Mouse (Mus musculus) brain, embryonic 18.5 days (tissue): ENCODE measurements around the gene Fkbp9.
"Not testable (repeated sequence)": the region's sequence is repeated elsewhere in the genome, so short reads cannot be mapped to it uniquely, and the experiment has no call there.

Experiments used
- DNase-seq: peaks from one replicate; pipeline ENCODE4 v3.0.0-alpha.2; 2012; ENCODE audit warnings: low read depth, low spot score

Fkbp9 gene

GRCm38 (mm10) chr6:56837621-56838020, 5.8 kb downstream of the Fkbp9 start:
- DNase-seq = no peak

DNA sequence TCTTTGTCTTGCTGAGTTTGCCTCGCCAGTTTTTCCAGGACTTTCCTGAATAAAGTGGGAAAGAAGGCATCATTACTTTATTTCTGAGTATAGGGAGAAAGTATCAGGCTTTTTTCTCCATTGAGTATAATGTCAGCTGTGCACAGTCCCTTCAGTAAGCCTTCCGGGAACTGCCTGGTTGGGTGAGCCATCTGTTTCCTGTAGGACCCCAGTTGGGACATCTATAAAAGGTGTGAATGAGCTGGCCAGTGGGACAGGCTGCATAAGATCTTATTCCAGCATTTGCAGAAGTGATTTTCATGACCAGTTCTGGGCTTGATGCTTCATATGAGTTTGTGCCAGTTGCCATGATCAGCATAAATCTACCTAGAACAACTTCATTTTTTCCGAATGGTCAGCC, 11.4 kb downstream of the Fkbp9 start:
- DNase-seq = no peak

DNA sequence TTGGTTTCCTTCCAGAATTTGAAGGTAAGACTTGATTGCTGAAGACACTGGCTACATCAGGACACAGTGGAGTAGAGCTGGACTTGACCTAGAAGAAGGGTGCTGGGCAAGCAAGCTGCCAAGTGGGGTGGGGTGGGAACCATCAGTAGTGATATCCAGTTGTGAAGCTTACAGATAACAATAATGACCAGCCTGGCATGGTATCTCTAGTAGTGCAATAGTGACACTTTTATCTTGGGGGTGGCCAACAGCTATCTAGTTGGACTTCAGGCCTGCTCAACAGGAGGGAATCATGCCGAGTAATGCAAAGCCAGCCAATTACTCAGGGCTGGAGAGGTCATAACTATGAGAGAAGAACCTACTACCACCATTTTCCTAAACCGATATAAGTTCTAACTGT, 12.5 kb downstream of the Fkbp9 start:
- DNase-seq = no peak

DNA sequence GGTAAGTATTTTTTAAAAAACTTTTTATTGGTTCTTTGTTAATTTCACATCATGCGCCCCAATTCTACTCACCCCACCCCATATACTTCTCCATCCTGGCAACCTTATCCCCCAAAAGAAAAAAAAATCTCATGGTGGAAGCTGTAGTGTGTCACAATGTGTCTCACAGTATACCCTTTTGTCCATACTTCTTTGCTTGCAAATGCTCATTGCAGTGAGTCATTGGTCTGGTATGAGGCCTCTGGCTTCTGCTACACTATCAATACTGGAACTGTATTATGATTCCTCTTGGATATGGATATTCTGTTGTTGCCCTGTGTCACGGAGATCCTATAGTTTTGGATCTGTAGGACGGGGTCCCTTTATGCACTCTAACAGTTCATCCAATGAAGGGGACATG, 17.1 kb downstream of the Fkbp9 start:
- DNase-seq = no peak

DNA sequence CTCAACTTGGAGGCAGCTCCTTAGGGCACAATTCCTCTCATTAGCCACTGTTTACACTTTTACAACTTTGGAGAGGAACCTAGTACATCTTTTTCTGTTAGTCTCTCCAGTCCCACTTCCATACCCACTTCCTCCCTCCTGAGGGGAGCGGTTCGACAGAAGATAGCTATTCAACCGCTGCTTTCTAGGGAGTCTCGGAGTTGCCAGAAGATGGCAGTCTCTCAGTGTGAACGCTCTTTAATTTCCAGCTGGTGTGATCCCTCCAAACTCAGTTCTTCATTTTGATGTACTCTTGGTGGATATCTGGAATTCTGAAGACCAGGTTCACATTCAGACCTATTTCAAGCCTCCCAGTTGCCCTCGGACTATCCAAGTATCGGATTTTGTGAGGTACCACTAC, 18.5 kb downstream of the Fkbp9 start:
- DNase-seq = no peak

GRCm38 (mm10) chr6:56854803-56855202, 22.9 kb downstream of the Fkbp9 start:
- DNase-seq = no peak

DNA sequence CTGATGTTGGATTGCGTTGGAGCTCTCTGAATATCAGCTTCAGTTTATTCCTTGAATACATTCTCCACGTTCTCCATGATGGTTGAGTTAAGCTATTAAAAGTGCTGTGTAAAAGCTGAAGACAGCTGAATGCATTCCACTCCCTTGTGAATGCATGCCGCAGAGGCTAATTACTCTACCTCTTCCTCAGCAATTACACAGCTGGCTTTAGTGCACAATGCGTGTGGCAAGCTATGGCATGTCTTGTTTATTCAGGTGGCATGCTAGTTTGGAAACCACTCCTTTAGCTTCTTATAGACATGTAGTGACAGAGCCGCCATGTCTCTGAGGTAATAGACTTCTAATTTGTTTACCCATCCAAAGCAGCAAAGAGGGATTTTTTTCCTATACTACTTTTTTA, 24.9 kb downstream of the Fkbp9 start:
- DNase-seq = no peak

DNA sequence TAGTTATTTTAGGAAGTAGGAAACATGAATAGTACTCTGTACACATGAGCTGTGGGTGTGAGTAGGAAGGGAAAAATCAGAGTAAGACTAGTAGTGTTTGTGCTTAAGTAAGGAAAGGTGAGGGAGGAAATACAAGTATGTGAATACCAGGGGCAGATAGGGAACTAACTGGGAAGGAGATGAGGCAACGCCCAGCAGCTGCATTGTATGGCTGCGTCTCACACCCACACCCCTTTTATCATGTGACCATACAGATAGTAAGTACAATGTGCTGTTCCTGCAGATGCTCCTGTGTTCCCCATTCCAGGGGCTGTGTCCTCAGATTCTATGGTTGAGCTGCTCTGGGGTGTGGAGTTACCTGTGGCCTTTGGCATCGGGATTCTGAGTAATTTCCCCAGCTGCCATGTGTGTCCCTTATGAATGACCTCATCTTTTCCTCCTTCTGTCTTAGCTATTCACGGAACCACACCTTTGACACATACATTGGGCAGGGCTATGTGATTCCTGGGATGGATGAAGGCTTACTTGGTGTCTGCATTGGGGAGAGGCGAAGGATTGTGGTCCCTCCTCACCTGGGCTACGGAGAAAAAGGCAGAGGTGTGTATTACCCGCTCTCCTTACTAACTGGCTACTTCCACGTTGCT, 28.5 kb downstream of the Fkbp9 start:
- no peak for DNase-seq

DNA sequence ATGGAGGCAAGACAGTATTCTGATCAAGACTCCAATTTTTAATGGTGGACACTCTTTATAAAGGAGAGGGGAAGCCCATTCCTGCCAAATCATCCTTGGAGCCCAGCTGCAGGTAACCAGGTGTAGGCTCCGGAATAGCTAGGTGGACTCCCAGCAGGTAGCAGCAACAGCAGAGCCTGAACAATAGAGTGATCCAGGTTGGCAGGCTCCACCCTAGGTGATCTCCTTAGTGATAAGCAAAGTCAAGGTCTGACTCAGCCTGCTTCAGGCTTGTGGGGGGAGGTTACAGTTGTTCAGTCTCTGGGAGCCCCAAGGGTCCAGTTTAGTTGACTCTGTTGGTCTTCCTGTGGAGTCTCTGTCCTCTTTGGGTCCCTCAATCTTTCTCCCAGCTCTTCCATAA, 35.0 kb downstream of the Fkbp9 start:
- DNase-seq = not testable (repeated sequence)

- no peak for DNase-seq
These were observed 36.7 kb downstream of the Fkbp9 start for GRCm38 (mm10) chr6:56868565-56868964.

DNA sequence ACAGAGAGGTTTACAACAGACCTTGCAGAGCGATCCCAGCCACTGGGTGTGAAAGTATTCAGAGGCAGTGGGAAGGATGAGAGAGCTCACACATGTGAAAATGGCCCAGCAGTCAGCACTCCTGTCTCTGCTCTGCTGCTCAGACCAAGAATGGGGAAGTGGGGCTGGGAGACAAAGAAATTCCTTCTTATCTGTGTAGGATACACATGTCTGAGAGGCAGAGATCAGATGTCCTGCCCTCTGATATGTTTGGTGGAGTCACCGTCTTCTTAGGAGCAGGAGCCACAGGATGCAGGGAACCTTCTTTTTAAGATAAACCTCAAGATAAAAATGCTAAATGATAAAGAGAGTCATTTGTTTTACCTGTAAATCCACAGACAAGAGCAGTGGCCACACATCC, 38.2 kb downstream of the Fkbp9 start:
- no peak for DNase-seq

DNA sequence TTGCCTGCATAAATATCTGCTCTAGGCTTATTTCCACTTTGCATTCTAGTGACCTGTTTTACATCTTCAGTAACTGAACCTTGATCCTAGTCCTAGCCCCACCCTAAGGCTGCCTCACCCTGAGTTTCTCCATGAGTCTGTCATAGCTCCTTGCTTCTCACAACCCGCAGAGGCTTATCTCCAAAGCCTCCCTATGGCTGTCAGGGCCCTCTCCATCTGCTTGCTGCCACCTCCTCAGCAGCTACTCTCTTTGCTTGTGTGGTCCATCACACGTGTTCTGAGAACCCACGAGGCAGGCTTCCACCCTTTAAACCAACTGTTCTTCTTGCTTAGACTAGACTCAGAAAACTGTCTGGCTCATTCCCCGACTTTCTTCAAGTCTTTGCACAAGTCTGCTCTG, 45.0 kb downstream of the Fkbp9 start:
- no peak for DNase-seq

DNA sequence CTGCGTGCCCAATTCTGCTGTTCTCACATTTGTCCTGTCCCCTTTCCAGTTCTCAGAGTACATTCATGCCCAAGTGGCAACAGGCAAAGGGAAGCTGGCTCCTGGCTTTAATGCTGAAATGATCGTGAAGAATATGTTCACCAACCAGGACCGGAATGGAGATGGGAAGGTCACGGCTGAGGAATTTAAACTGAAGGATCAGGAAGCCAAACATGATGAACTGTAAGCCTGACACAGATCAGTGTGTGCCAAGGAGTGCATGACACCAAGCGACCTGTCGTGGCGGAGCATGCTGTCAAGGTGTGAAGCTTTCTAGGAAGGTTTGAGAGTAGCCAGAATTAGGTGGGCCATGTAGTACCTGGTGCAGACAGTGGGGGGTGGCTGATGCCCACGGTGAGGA, 46.1 kb downstream of the Fkbp9 start:
- DNase-seq = no peak

DNA sequence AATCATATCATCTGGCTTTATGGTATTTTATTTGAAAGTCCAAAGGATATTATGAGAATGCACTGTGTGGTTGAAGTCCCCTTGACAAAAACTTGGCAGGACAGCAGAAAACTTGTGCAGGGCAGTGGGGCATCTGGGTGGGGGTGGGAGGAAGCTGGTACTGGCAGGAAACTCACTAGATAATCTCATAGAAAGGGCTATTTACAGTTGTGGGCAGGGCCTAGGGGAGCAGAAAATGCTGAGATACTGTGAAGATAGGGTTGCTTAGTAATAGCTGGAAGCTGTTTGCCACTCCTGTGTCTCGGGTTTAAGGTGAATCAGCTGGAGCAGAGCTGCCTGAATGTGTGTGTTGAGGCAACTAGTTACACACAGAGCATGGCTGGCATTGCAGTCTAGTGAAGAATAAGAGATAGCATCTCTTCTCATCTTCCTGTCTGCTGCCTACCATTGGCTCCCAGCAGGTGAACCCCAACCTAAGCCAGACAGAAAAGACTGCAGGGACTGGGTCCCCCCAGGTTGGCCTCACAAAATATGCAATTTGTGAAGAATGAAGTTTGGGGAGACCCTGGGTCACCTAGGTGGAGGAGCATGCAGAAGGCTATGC, 47.6 kb downstream of the Fkbp9 start:
- no peak for DNase-seq

DNA sequence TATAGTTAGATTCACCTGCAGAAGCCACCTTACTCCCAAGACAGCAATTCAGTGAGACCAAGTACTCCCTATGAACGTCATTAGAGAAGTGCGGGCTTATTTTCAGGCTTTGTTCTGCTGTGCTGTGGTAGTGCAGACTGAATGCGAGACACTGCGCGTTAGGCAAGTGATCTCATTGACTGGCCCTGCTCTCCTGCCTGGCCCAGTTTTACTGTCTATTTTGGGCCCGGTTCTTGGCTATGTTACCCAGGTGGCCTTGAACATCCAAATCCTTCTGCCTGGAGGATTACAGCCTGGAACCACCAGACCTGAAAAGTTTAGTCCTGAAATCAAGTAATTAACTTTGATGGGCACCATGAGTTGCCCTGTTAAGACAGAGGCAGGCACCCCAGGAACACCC, 56.7 kb downstream of the Fkbp9 start:
- DNase-seq = no peak

DNA sequence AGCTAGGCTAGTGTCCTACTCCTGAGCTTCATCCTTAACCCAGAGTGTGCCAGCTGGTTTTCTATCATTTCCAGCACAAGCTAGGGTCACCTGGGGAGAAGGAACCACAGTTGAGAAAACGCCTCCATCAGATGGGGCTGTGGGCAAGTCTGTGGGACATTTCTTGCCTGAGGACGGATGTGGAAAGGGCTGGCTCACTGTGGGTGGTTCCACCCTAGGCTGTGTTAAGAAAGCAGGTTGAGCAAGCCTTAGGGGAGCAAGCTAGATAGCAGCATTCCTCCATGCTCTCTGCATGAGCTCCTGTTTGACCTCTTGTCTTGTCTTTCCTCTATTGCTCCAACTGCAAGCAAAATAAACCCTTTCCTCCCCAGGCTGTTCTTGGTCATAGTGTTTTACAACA, 58.9 kb downstream of the Fkbp9 start:
- no peak for DNase-seq

- DNase-seq = no peak
These were observed 67.7 kb downstream of the Fkbp9 start for GRCm38 (mm10) chr6:56899601-56900000.

- no peak for DNase-seq
These were observed 69.5 kb downstream of the Fkbp9 start for GRCm38 (mm10) chr6:56901336-56901735.

DNA sequence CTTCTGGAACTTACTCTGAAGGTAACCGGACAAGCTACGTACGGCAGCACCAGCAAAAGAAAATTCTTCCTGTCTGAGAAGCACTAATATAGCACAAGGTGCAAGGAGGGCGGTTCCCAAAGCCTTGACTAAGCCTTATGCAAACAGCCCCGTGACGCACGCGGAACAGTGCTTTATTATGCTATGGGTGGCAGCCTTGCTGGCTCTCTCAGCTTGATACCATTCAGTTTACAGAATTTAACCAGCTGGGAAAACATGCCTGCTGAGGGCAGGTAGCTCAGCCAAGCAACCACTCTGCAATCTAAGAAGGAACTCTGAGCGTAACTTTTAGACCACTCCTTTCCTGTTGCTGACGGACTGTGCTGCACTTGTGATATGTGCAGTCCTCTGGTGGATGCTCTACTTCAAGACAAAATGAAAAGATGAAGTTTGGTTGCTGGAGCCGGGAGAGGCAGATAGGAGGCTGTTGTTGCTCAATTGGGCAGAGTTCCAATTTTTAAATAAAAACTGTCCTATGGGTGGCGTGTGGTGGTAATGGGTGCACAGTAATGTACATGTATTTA, 70.0 kb downstream of the Fkbp9 start:
- DNase-seq = no peak

DNA sequence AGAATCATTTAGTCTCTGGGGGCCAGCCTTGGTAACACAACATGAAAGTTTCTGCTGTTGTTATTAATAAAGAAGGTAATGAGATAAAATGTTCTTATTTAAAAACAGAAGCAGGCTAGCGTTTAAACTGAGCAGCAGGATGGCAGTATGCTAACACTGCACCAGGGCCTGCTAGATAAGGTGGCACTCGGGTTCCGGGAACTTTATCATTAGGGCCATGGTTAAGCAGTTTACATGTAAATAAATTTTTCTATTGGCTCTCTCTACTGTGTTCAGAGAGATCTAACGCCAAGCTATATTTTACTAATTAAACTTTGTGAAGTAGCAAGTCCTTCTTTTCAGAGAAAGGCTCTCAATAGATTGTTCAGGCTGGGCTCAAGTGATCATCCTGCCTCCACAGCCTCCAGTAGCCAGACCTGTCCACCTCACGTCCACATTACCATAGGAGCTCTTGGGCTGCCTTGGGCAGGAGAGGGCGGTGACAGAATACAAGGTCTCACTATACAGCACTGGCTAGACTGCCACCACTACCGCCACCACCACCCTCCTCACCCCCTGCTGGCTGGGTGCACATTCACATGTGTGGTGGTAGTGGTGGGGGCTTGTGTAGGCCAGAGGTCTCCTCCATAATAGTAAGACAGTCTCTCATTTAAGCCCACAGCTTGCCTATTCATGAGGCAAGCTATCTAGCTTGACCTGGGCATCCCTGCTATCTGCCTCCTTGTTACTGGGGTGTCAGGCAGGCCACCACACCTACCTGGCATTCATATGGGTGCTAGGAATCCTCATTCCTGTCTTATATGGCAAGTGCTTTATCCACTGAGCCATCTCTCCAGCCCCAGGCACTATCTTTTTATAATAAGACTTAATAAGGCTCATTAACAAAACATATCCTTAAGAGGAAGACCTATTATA, 71.0 kb downstream of the Fkbp9 start:
- DNase-seq = no peak

DNA sequence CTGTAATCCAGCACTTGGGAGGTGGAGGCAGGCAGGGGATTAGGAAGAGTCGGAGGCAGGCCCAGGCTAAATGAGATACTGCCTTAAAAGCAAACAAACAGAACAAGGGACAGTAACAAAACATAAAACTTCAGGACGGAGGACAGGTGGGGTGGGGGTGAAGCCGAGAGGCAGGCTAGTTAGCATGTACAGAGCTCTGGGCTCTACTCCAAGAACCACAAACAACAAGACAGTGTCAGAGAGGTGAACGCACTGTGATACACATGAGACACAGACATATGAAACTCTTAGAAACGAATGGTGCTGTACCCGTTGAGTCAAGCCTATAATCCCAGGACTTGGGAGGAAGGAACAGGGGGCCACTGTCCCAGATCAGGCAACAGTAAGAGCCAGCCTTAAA, 72.0 kb downstream of the Fkbp9 start:
- no peak for DNase-seq

DNA sequence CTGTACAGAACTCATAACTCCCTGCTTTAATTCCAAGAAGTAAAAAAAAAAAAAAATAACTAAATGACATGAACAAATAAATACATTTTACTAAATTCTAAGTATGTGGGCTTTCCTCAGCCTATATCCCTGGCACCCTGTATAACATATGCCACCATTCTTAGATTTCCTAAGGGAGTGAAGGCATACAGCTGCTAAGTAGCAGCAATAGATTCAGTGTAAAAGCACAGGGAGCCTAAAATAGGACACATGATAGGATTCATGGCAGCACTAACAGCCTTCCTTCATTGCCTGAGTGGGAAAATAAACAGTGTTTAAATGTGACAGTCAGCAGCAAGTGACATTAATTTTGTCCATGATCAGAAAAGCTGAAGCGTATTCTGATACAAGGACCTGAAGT, 72.5 kb downstream of the Fkbp9 start:
- DNase-seq = no peak

- DNase-seq = no peak
These were observed 73.1 kb downstream of the Fkbp9 start for GRCm38 (mm10) chr6:56904982-56905381.
